8 mouse cellular contexts compared by ENCODE assay signal in genomic region chr16:20610501-20611356, GRCm38 (mm10). TPM values are rescaled to one million over a fixed set of nuclear protein-coding genes. Genes with fewer than 3 reads are reported as not detected.
DNase-seq lines count a peak whose midpoint lies in the region; ATAC-seq and TF ChIP-seq lines count a peak whose summit lies in the region.

No protein-coding gene starts in this region.

- peak; percentile 86 for DNase-seq in B cell, adult 2 months
- peak; percentile 85 for DNase-seq in adrenal gland, postnatal 14 days
- peak; percentile 78 for DNase-seq in heart, adult 8-10 months (ENCODE audit: low spot score)
- peak; percentile 85 for DNase-seq in kidney, adult 2 months
- DNase-seq in naive thymus-derived CD4-positive, alpha-beta T cell, adult 2 months (ENCODE audit: low read depth): peak; percentile 91
- DNase-seq in splenic B cell, adult 2 months (ENCODE audit: low read depth, low spot score): peak; percentile 88

- no peaks in the 10 kb centered on the region for H3K9me3 ChIP-seq in embryonic facial prominence, embryonic 12.5 days
- no peaks in the 10 kb centered on the region for H3K9me3 ChIP-seq in liver, embryonic 12.5 days (replicated peaks)

- ATAC-seq in embryonic facial prominence, embryonic 12.5 days (ENCODE audit: insufficient number of reproducible peaks, insufficient read depth, low FRiP score, low TSS enrichment): no peak
- ATAC-seq in liver, embryonic 12.5 days: peak; percentile 53

- peak overlapping the region; percentile 77 for H3K9ac ChIP-seq in embryonic facial prominence, embryonic 12.5 days
- peak overlapping the region; percentile 78 for H3K9ac ChIP-seq in liver, embryonic 12.5 days

- no peak for TF ChIP-seq CTCF in kidney, adult 2 months (conservative IDR thresholded peaks at IDR 0.05; ENCODE audit: insufficient read depth, insufficient read length, low read depth, low read length)

- peak overlapping the region; percentile 74 for H3K27ac ChIP-seq in embryonic facial prominence, embryonic 12.5 days
- H3K27ac ChIP-seq in kidney, adult 2 months (ENCODE audit: insufficient read depth, low read depth, low read length): no peak overlapping the region
- H3K27ac ChIP-seq in liver, embryonic 12.5 days: peak overlapping the region; percentile 79

- peak; percentile 72 for TF ChIP-seq POLR2A in kidney, adult 2 months (IDR thresholded peaks at IDR 0.05; ENCODE audit: low read depth, low read length)

- under 1% methylated on average over 28 of the region's 28 CpGs for WGBS in embryonic facial prominence, embryonic 12.5 days
- WGBS in kidney, adult 2 months: under 1% methylated on average over 28 of the region's 28 CpGs
- under 1% methylated on average over 28 of the region's 28 CpGs for WGBS in liver, embryonic 12.5 days (ENCODE audit: insufficient replicate concordance)

- H3K27me3 ChIP-seq in embryonic facial prominence, embryonic 12.5 days: no peaks in the 10 kb centered on the region
- H3K27me3 ChIP-seq in kidney, adult 2 months (replicated peaks; ENCODE audit: control insufficient read depth, insufficient read depth, low read length): no peaks in the 10 kb centered on the region
- H3K27me3 ChIP-seq in liver, embryonic 12.5 days (replicated peaks): no peaks in the 10 kb centered on the region
- H3K27me3 ChIP-seq in splenic B cell, adult 2 months (ENCODE audit: control insufficient read depth, insufficient read depth, low read length, poor library complexity, severe bottlenecking): no peaks in the 10 kb centered on the region

- H3K36me3 ChIP-seq in embryonic facial prominence, embryonic 12.5 days: peaks cover 23% of the 10 kb centered on the region
- H3K36me3 ChIP-seq in kidney, adult 2 months (ENCODE audit: control insufficient read depth, insufficient read depth, low read length): no peaks in the 10 kb centered on the region
- peaks cover 32% of the 10 kb centered on the region for H3K36me3 ChIP-seq in liver, embryonic 12.5 days
- H3K36me3 ChIP-seq in splenic B cell, adult 2 months (ENCODE audit: control insufficient read depth, insufficient read depth, low read length, poor library complexity, severe bottlenecking): no peaks in the 10 kb centered on the region

- peak overlapping the region; percentile 63 for H3K4me3 ChIP-seq in embryonic facial prominence, embryonic 12.5 days
- H3K4me3 ChIP-seq in kidney, adult 2 months (ENCODE audit: insufficient read depth, low read depth, low read length): peak overlapping the region; percentile 96
- H3K4me3 ChIP-seq in liver, embryonic 12.5 days: peak overlapping the region; percentile 83

- peak overlapping the region; percentile 93 for H3K4me2 ChIP-seq in embryonic facial prominence, embryonic 12.5 days (replicated peaks)
- peak overlapping the region; percentile 93 for H3K4me2 ChIP-seq in liver, embryonic 12.5 days

- H3K4me1 ChIP-seq in embryonic facial prominence, embryonic 12.5 days: peaks cover 10% of the 10 kb centered on the region; the same call in 1 of the 2 replicates
- peaks cover 7% of the 10 kb centered on the region; the same call in 1 of the 2 replicates for H3K4me1 ChIP-seq in kidney, adult 2 months (ENCODE audit: control insufficient read depth, insufficient read depth, low read length)
- H3K4me1 ChIP-seq in liver, embryonic 12.5 days: peaks cover 32% of the 10 kb centered on the region

RNA-seq across cellular contexts. Expression of gene Eef1akmt4, which starts 0.7 kb away (rescaled TPM):
- total RNA-seq in adrenal gland, postnatal 14 days (2021): 8.7 and 10.8 TPM in 2 replicates
- 30.5 and 31.4 TPM in 2 replicates for polyA plus RNA-seq in embryonic facial prominence, embryonic 12.5 days (2016; fragmentation: Nextera tagmentation; extraction: Ambion mirVana)
- 1 to 10 TPM; 5.9 to 8.2 (median 7.6) TPM for total RNA-seq in heart, adult 8-10 months (2022)
- 16.4 and 18.1 TPM in 2 replicates for polyA plus RNA-seq in kidney, adult 2 months (2012; rRNA removed)
- 27.4 and 28.6 TPM in 2 replicates for polyA plus RNA-seq in liver, embryonic 12.5 days (2016; fragmentation: Nextera tagmentation; extraction: Ambion mirVana)

RNA-seq across cellular contexts. Expression of gene Gm49333, which starts 0.7 kb away (rescaled TPM):
- not detected in 2 replicates for total RNA-seq in adrenal gland, postnatal 14 days (2021)
- polyA plus RNA-seq in embryonic facial prominence, embryonic 12.5 days (2016; fragmentation: Nextera tagmentation; extraction: Ambion mirVana): not detected in 2 replicates
- not detected for total RNA-seq in heart, adult 8-10 months (2022)
- 0.30 TPM in 1 of 2 replicates, not detected in the other for polyA plus RNA-seq in kidney, adult 2 months (2012; rRNA removed)
- polyA plus RNA-seq in liver, embryonic 12.5 days (2016; fragmentation: Nextera tagmentation; extraction: Ambion mirVana): 0.21 TPM in 1 of 2 replicates, not detected in the other

RNA-seq across cellular contexts. Expression of gene Alg3, which starts 0.8 kb away (rescaled TPM):
- 23.0 and 24.2 TPM in 2 replicates for total RNA-seq in adrenal gland, postnatal 14 days (2021)
- polyA plus RNA-seq in embryonic facial prominence, embryonic 12.5 days (2016; fragmentation: Nextera tagmentation; extraction: Ambion mirVana): 36.9 and 39.9 TPM in 2 replicates
- 10 to 100 TPM in 1 of 4 experiments, 1 to 10 TPM in 3; 7.3 to 11.2 (median 8.9) TPM for total RNA-seq in heart, adult 8-10 months (2022)
- 21.8 and 23.2 TPM in 2 replicates for polyA plus RNA-seq in kidney, adult 2 months (2012; rRNA removed)
- 35.0 and 36.0 TPM in 2 replicates for polyA plus RNA-seq in liver, embryonic 12.5 days (2016; fragmentation: Nextera tagmentation; extraction: Ambion mirVana)

RNA-seq across cellular contexts. Expression of gene Camk2n2, which starts 10.4 kb away (rescaled TPM):
- total RNA-seq in adrenal gland, postnatal 14 days (2021): 31.7 and 50.9 TPM in 2 replicates
- 2.1 and 2.4 TPM in 2 replicates for polyA plus RNA-seq in embryonic facial prominence, embryonic 12.5 days (2016; fragmentation: Nextera tagmentation; extraction: Ambion mirVana)
- 1 to 10 TPM in 3 of 4 experiments, under 1 TPM in 1; 0.79 to 1.7 (median 1.3) TPM for total RNA-seq in heart, adult 8-10 months (2022)
- polyA plus RNA-seq in kidney, adult 2 months (2012; rRNA removed): 5.4 and 5.8 TPM in 2 replicates
- polyA plus RNA-seq in liver, embryonic 12.5 days (2016; fragmentation: Nextera tagmentation; extraction: Ambion mirVana): 0.56 and 0.61 TPM in 2 replicates

RNA-seq across cellular contexts. Expression of gene Ece2, which starts 18.9 kb away (rescaled TPM):
- 12.1 and 13.2 TPM in 2 replicates for total RNA-seq in adrenal gland, postnatal 14 days (2021)
- 7.5 and 7.7 TPM in 2 replicates for polyA plus RNA-seq in embryonic facial prominence, embryonic 12.5 days (2016; fragmentation: Nextera tagmentation; extraction: Ambion mirVana)
- total RNA-seq in heart, adult 8-10 months (2022): under 1 TPM; 0.63 to 0.90 (median 0.73) TPM
- 0.37 TPM in 1 of 2 replicates, not detected in the other for polyA plus RNA-seq in kidney, adult 2 months (2012; rRNA removed)
- polyA plus RNA-seq in liver, embryonic 12.5 days (2016; fragmentation: Nextera tagmentation; extraction: Ambion mirVana): 0.53 TPM in 1 of 2 replicates, not detected in the other
